Mouse (Mus musculus) bone marrow macrophage, adult 2 months (primary cell): ENCODE data around the gene Zfp91. TPM values are rescaled to one million over a fixed set of nuclear protein-coding genes. Genes with fewer than 3 reads are reported as not detected.
A peak's percentile ranks its signal among the peaks of the same experiment; 100 is the strongest.

Experiments used
- H3K27ac ChIP-seq: 2 replicates; pipeline ENCODE4 v1.5.1; 2012; ENCODE audit warnings: low read depth, low read length; ENCODE audit not compliant: insufficient read depth
- H3K4me1 ChIP-seq: 2 replicates; pipeline ENCODE4 v1.6.1; 2012; ENCODE audit warnings: low read length; ENCODE audit not compliant: control insufficient read depth, insufficient read depth
- H3K4me3 ChIP-seq: 2 replicates; pipeline ENCODE4 v1.5.1; 2012; ENCODE audit warnings: mild to moderate bottlenecking, low read length, moderate library complexity; ENCODE audit not compliant: insufficient read depth
- CTCF ChIP-seq: IDR thresholded peaks from 2 replicates; pipeline ENCODE4 v1.5.1; 2012; ENCODE audit warnings: low read depth, mild to moderate bottlenecking, low read length, moderate library complexity
- POLR2A ChIP-seq: IDR thresholded peaks from 2 replicates; pipeline ENCODE4 v1.6.1; 2012; ENCODE audit warnings: mild to moderate bottlenecking, low read depth, low read length, borderline replicate concordance
- polyA plus RNA-seq: library from polyadenylated mRNA; stranded (reverse); fragments of >200 nt; gene quantifications from 2 replicates; pipeline ENCODE4 v1.2.4, GENCODE M21; 2012; ENCODE audit not compliant: missing spikeins, insufficient read depth, insufficient read length

Gene Zfp91
- 66.9 and 74.5 TPM in 2 replicates for polyA plus RNA-seq

GRCm38 (mm10) chr19:12795511-12796327 is at the start of gene Zfp91, which contains the start of gene Lpxn:
Gene Zfp91 (minus strand): TSS chr19:12796126.
Gene Lpxn (plus strand): TSS chr19:12796193.
- H3K4me1 ChIP-seq, result peaks cover 8% of the 10 kb centered on the region
- TF ChIP-seq CTCF (no peak), POLR2A (0 out of 2 replicates have a peak, but pooled peaks have one; percentile 20)

GRCm38 (mm10) chr19:12838507-12838906 is 42.6 kb upstream of the Zfp91 start:
- peaks cover 10% of the 10 kb centered on the region for H3K4me1 ChIP-seq
- H3K27ac ChIP-seq, result no peak overlapping the region
- TF ChIP-seq CTCF, result no peak
- TF ChIP-seq POLR2A, result no peak
- H3K4me3 ChIP-seq, result no peak overlapping the region

More at GRCm38 (mm10) chr19:12795511-12796327, at the start of gene Zfp91, which contains the start of gene Lpxn:
- H3K4me3 ChIP-seq, result peak within 1 kb of the TSS; percentile 91
- peak within 1 kb of the TSS; percentile 100 for H3K27ac ChIP-seq

- TF ChIP-seq CTCF (no peak), POLR2A (no peak)
- no peak overlapping the region for H3K4me3 ChIP-seq
- H3K4me1 ChIP-seq, result peaks cover 43% of the 10 kb centered on the region
- H3K27ac ChIP-seq, result peak overlapping the region; percentile 87
Measured at GRCm38 (mm10) chr19:12833625-12834024, 37.7 kb upstream of the Zfp91 start.

- H3K4me1 ChIP-seq, result peaks cover 46% of the 10 kb centered on the region
- peak overlapping the region; percentile 79 for H3K27ac ChIP-seq
- H3K4me3 ChIP-seq, result no peak overlapping the region
- TF ChIP-seq CTCF (no peak), POLR2A (no peak)
Measured at GRCm38 (mm10) chr19:12831559-12831958, 35.6 kb upstream of the Zfp91 start.

GRCm38 (mm10) chr19:12830823-12831430 is 35.0 kb upstream of the Zfp91 start:
- peaks cover 46% of the 10 kb centered on the region for H3K4me1 ChIP-seq
- H3K4me3 ChIP-seq, result no peak overlapping the region
- H3K27ac ChIP-seq, result peak overlapping the region; percentile 70
- TF ChIP-seq CTCF (no peak), POLR2A (no peak)

- TF ChIP-seq CTCF, result no peak
- TF ChIP-seq POLR2A, result no peak
- H3K4me1 ChIP-seq, result peaks cover 28% of the 10 kb centered on the region
- H3K27ac ChIP-seq, result no peak overlapping the region
- no peak overlapping the region for H3K4me3 ChIP-seq
Measured at GRCm38 (mm10) chr19:12824549-12824948, 28.6 kb upstream of the Zfp91 start.

- Histone ChIP-seq H3K27ac (no peak overlapping the region), H3K4me3 (no peak overlapping the region), H3K4me1 (peaks cover 23% of the 10 kb centered on the region)
- no peak for TF ChIP-seq CTCF
- TF ChIP-seq POLR2A, result no peak
Measured at GRCm38 (mm10) chr19:12820383-12820782, 24.5 kb upstream of the Zfp91 start.

GRCm38 (mm10) chr19:12818507-12818906 is 22.6 kb upstream of the Zfp91 start:
- Histone ChIP-seq H3K4me3 (no peak overlapping the region), H3K4me1 (peaks cover 27% of the 10 kb centered on the region), H3K27ac (no peak overlapping the region)
- TF ChIP-seq POLR2A, result no peak
- TF ChIP-seq CTCF, result no peak

GRCm38 (mm10) chr19:12813883-12814282 is 18.0 kb upstream of the Zfp91 start:
- Histone ChIP-seq H3K4me1 (peaks cover 25% of the 10 kb centered on the region), H3K27ac (0 out of 2 replicates have a peak overlapping the region, but pooled peaks have one; percentile 30), H3K4me3 (no peak overlapping the region)
- TF ChIP-seq CTCF (no peak), POLR2A (no peak)

- TF ChIP-seq CTCF (no peak), POLR2A (no peak)
- Histone ChIP-seq H3K4me3 (no peak overlapping the region), H3K4me1 (peaks cover 32% of the 10 kb centered on the region), H3K27ac (no peak overlapping the region)
Measured at GRCm38 (mm10) chr19:12812644-12813364, 16.9 kb upstream of the Zfp91 start.
